Mouse (Mus musculus): ENCODE measurements around the gene Crybb3.

Gene Crybb3

DNA sequence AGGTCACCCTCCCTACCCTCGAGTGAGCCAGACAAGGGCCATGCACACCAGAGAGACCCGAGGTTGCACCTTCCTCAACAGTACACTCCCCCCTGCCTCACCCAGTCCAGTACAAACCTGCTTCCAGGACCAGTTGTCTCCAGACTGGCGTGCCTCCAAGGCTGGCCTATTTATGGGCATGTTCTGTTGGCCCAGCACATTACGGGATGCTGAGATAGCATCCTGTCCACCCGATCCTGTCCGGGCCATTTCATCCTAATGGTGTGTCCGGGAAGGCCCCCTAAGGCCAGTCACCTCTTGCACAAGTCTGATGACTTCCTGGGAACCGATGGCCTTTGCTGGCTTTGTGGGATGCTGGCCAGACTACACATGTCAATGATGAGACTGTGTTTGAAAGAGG, at the start of gene Crybb3:
Gene Crybb3, minus strand, starts transcription at position 146 of the 400 bp plus-strand sequence.
- DNase-seq (ENCODE audit: low spot score): no peak

DNA sequence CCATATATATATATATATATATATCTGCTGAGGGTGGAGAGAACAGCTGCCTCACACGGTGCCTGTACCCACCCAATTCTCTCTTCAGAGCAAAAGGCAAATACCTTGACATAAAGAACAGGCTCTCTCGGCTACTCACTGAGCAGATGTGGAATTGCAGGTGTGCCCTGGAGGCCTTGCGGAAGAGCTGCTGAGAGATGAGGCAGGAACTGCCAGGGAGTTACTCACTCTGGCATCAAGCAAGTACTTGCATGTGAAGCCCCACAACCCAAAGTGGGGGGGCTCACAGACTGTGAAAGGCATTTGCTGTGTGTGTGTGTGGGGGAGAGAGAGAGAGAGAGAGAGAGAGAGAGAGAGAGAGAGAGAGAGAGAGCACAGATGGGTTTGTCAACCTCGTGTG, 47.0 kb upstream of the Crybb3 start:
- no peak for DNase-seq (ENCODE audit: low spot score)

- no peak for DNase-seq (ENCODE audit: low spot score)
Observed at GRCm38 (mm10) chr5:113126476-113126875, 45.1 kb upstream of the Crybb3 start.

DNA sequence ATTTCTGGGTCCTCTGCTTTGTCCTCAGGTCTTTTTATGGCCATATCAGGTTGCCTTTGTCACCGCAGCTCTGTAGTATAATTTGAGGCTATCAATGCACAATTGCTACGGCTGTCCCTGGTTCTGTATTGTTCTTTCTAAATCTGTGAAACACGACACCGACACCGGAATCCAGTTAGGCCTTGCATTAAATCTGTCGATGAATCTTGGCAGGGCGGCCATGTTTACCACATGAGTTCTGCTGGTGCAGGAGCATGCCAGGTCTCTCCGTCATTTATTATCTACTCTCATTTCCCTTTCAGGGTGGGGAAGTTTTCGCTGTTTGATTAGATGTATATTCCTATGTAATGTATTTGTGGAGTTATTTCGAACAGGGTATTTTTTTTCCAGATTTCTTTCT, 42.3 kb upstream of the Crybb3 start:
- no peak for DNase-seq (ENCODE audit: low spot score)

DNA sequence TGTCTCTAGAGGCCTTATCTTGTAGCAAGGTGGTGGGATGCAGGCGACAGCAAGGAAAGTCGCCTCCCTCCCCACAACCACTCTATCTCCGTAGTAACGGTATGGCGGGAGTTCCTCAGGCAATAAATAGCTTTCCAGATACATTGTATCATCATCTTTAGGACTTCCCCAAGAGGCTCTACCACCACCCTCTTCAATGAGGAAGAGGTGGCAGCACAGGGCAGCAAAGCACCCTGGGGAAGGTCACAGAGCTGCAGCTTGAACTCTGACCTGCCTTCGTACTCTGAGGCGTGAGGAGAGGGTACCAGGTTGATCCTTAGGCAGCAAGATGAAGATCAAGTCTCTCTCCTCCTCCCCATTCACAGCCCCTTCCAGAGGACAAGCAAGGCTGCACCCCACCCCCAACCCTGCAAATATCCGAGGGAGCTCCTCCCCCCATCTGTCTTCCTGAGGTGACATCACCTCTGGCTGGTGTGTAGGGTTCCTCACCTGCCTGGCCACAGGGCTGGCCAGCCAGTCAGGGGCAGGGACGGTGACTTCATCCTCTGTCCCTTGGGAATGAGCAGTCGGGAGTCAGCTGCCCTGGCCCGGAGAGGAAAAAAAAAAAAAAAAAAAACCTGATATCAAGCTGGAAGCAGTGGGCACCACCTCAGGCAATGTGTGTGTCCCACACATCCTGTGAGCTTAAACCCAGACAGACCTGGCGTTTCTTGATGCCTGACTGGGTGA, 41.1 kb upstream of the Crybb3 start:
- no peak for DNase-seq (ENCODE audit: low spot score)

GRCm38 (mm10) chr5:113121591-113121875, 40.1 kb upstream of the Crybb3 start:
- no peak for DNase-seq (ENCODE audit: low spot score)

DNA sequence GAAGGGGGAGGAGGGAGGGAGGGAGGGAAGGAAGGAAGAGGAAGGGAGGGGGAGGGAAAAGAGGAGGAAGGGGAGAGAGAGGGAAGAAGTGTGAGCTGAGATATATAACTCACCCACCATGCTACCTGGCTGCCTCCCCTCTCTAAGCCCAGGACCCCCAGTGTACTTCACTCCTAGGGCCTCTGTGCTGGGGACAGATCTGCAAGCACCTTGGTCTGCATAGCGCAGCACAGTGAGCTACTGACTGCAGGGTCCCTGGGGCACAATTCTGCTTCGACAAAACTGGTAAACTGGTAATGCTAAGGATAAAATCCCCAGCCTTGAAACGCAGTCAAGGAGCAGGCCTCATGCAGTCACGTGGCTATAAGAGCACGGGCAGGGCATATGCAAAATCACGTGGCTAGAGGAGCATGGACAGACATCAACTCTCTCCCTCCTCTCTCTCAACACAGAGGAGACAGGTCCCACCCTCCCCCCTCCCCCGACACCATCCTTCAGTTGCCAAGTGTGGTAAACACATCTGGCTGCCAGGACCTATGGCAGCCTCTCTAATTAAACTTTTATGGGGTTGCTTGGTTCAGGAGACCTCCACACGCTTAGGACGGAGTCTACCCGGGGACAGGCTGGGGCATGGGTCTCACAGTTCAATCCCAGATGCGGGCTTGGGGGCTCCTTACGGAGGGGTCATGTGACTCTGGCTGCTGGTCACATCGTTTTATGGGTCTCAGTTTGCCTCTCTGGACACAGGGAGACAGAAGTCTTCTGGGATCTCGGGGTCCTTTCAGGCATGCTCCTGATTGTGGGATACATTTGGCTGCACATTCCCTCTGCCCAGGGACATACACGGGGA, 39.6 kb upstream of the Crybb3 start:
- DNase-seq (ENCODE audit: low spot score): no peak

GRCm38 (mm10) chr5:113119861-113120465, 38.6 kb upstream of the Crybb3 start:
- DNase-seq (ENCODE audit: low spot score): no peak

GRCm38 (mm10) chr5:113119291-113119690, 37.9 kb upstream of the Crybb3 start:
- no peak for DNase-seq (ENCODE audit: low spot score)

- peak; percentile 69 for DNase-seq (ENCODE audit: low spot score)
Observed at GRCm38 (mm10) chr5:113118695-113119094, 37.3 kb upstream of the Crybb3 start.

DNA sequence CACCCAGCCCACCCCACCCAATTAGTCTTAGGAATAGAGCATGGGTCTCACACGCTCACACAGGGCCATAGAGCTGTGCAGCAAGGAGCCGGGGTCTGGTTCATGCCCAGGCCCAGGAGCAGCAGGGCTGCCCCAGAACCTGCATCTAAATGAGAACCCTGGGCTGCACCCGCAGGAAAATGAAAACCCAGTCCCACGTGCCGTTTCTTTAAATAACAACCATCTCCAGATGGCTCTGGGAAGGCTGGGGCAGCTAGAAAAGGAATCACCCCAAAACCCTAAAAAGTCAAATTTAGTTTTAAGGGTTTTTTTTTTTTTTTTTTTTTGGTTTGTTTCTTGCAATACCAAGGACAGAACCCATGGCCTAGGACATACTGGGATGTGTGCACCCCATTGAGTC, 36.0 kb upstream of the Crybb3 start:
- no peak for DNase-seq (ENCODE audit: low spot score)

- no peak for DNase-seq (ENCODE audit: low spot score)
Observed at GRCm38 (mm10) chr5:113115896-113116295, 34.5 kb upstream of the Crybb3 start.

DNA sequence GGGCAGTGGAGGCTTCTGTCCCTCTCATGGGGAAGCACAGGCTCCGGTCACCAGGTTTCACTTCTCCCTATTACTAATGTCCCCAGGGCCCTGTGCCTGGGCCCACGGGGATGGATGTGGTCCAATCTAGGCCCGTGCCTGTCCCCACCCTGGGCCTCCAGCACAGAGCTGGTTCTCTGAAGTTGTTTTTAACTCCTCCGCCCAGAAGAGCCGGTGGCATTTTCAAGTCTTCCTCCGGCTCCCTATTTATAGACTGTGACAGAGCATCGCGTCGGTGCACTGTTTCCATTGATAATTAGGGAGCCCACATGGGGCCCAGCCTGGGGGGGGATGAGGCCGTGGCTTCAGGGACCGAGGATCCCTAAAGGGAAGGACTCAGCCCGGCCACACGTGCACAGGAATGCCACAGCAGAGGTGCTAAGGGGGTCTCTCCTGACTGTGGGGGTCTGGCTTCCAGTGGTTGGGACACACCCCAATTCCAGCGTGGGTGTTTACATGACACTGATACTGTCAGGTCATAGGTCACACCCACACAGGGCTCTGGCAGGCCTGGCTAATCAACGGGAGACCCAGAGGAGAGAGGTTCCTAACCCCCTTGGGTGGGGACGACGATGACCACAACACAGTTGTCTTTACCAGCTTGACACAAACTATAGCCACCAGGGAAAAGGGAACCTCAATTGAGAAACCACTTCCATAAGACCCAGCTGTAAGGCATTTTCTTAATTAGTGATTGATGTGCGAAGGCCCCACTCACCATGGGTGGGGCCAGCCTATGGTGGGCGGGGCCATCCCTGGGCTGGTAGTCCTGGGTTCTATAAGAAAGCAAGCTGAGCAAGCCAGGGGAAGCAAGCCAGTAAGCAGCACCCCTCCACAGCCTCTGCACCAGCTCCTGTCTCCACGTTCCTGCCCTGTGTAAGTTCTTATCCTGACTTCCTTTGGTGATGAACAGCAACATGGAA, 33.2 kb upstream of the Crybb3 start:
- DNase-seq (ENCODE audit: low spot score): peak; percentile 37

DNA sequence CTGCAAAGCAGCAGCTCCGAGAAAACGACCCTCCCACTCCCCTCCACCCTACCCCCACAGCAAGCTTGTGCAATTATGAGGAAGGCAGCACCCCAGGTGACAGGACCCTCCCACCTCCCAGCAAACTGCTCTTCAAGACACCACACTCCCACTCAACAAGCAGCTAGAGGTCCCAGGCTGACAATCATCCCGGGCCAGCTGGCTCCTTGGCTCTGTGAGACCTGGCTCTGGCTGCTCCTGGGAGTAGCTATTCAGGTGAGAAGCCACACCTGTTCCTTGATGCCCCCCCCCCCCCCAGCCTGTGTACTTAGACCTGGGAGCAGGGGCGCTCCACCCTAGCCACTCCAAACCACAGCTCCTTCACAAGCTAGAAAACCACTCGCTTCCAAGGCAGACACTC, 31.7 kb upstream of the Crybb3 start:
- no peak for DNase-seq (ENCODE audit: low spot score)

GRCm38 (mm10) chr5:113111336-113111735, 30.0 kb upstream of the Crybb3 start:
- DNase-seq (ENCODE audit: low spot score): no peak

GRCm38 (mm10) chr5:113110929-113111328, 29.5 kb upstream of the Crybb3 start:
- DNase-seq (ENCODE audit: low spot score): no peak

- peak; percentile 47 for DNase-seq (ENCODE audit: low spot score)
Observed at GRCm38 (mm10) chr5:113109651-113110050, 28.3 kb upstream of the Crybb3 start.

DNA sequence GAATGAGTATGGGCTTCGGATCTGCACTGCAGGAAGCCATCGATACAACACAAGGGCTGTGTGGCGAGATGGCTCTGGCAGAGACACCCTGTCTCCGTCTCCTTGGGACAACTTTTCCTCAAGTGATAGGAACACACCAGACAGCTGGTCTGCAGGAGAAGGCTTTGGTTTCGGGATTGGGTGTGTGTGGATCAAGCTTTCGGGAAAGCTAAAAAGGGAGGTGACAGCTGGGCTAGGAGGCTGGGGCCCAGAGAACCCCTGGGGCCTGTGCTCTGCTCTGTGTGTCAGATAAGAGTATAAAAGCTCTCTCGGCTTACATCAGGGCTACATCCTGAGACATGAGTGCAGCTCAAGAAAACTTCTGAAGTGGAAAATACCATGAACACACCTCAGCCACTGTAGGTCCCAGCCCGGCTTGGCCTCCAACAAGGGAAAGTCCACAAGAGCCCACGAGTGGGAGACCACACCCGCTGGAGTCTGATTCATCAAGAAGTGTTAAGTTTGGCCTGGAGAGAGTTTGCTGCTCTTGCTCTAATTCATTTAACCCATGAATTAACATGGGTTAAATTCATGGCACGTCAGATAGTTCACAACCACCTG, 26.9 kb upstream of the Crybb3 start:
- no peak for DNase-seq (ENCODE audit: low spot score)

- DNase-seq (ENCODE audit: low spot score): no peak
Observed at GRCm38 (mm10) chr5:113107709-113108108, 26.3 kb upstream of the Crybb3 start.

DNA sequence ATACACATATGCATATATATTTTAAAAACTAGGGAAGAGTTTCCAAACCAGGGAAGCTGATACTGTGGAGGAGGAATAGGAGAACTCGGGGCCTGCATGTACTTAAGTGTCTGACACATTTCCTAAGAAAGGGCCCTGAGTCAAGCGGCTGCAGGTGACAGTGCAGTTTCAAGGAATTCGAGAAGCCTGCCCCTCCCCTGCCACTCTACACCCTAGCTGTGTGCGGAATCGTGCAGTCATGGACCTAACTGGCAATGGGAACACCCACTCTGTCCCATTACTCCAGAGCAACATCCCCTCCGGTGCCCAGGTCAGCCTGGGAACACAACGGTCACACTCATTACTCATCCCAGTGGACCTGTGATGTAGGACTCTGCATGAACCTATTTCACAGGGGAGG, 25.2 kb upstream of the Crybb3 start:
- DNase-seq (ENCODE audit: low spot score): no peak

DNA sequence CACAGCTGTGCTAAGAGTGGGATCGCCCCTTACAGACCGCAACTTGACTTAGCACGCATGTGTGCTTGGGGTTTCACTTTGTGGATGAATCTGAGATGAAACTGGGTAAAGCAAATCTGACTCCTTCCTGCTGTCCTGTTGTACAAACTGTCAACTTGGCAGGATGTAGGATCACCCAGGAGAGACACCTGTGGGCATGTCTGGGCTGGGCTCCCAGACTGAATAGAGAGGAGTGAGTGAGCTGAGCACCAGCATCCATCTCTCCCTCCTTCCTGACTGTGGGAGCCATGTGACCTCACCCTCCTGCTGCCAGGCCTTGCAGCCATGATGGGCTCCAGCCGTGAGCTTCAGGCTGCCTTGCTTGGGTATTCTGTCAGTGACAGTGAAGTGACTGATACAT, 24.1 kb upstream of the Crybb3 start:
- no peak for DNase-seq (ENCODE audit: low spot score)

- no peak for DNase-seq (ENCODE audit: low spot score)
Observed at GRCm38 (mm10) chr5:113105035-113105434, 23.7 kb upstream of the Crybb3 start.

Measured in c-Kit-positive CD71-positive TER-119-positive erythroid progenitor cells, embryonic 14.5 days (primary cell).